Mouse (Mus musculus) forebrain, embryonic 11.5 days (tissue): ENCODE results near the gene Dyrk2. TPM values are rescaled to one million over a fixed set of nuclear protein-coding genes. Genes with fewer than 3 reads are reported as not detected.

ENCODE experiments used
- ATAC-seq: fragments of 200-750 bp; cut with Nextera tagmentation; replicated peaks from 2 replicates; pipeline ENCODE4 v1.8.0; 2017; ENCODE audit warnings: moderate TSS enrichment; ENCODE audit not compliant: low FRiP score
- DNase-seq: peaks from one replicate; pipeline ENCODE4 v3.0.0-alpha.2; 2017; ENCODE audit warnings: low spot score
- H3K27ac ChIP-seq: fragments of 300-500 bp; sonication (generic); 2 replicates; pipeline ENCODE4 v1.5.1; 2014; ENCODE audit warnings: low read depth, low read length
- H3K27me3 ChIP-seq: fragments of 300-500 bp; sonication (generic); 2 replicates; pipeline ENCODE4 v1.6.1; 2014; ENCODE audit warnings: mild to moderate bottlenecking, low read length, mixed read lengths; ENCODE audit not compliant: control insufficient read depth, insufficient read depth
- H3K36me3 ChIP-seq: fragments of 300-500 bp; sonication (generic); 2 replicates; pipeline ENCODE4 v1.6.1; 2014; ENCODE audit warnings: mild to moderate bottlenecking, low read length, moderate library complexity, mixed read lengths; ENCODE audit not compliant: control insufficient read depth, insufficient read depth
- H3K4me1 ChIP-seq: fragments of 300-500 bp; sonication (generic); replicated peaks from 2 replicates; pipeline ENCODE4 v1.6.1; 2014; ENCODE audit warnings: low read length, mixed read lengths; ENCODE audit not compliant: control insufficient read depth, insufficient read depth
- H3K4me2 ChIP-seq: fragments of 300-500 bp; sonication (generic); 2 replicates; pipeline ENCODE4 v1.6.1; 2014; ENCODE audit warnings: low read depth, mild to moderate bottlenecking, low read length, moderate library complexity, mixed read lengths; ENCODE audit not compliant: severe bottlenecking
- H3K4me3 ChIP-seq: fragments of 300-500 bp; sonication (generic); 2 replicates; pipeline ENCODE4 v1.5.1; 2014; ENCODE audit warnings: low read depth, low read length
- H3K9ac ChIP-seq: fragments of 300-500 bp; sonication (generic); 2 replicates; pipeline ENCODE4 v1.6.1; 2014; ENCODE audit warnings: low read length
- H3K9me3 ChIP-seq: fragments of 300-500 bp; sonication (generic); 2 replicates; pipeline ENCODE4 v1.6.1; 2016; ENCODE audit warnings: low read length, mixed read lengths; ENCODE audit not compliant: control insufficient read depth
- WGBS: fragments of 180-500 bp; shearing (Covaris S2); extraction: QIAGEN DNeasy Blood & Tissue Kit; methylation state at CpG from one replicate; pipeline ENCODE4 v1.1.7; 2014; 5-methylcytosine and 5-hydroxymethylcytosine counted together
- polyA plus RNA-seq: library from polyadenylated mRNA; unstranded; fragments of >200 nt; fragmentation: Nextera tagmentation; extraction: Ambion mirVana; gene quantifications from 2 replicates; pipeline ENCODE4 v1.2.1, GENCODE M21; 2014

The Dyrk2 gene
- polyA plus RNA-seq, 1 experiment from 2014 or later: 11.2 TPM

DNA sequence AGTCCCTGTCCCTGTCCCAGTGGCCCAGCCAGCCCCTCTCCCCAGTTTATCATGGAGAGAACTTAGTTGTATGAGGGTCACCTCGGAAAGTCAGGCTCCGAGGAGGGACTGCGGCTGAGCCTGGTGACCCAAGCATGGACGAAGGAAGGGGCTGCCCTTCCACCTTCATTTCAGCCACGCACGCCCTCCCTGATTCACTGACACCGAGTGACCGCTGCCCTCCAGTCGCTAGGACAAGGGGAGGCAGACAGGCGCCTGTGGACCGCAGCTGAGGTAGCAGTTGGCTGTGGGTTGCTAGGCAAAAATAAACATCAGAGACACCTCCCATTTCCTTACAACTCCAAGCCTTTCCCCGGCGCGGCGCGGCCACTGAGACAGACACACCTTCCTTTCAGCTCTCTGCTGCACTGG, 413 bp downstream of the Dyrk2 start:
- no peaks in the 10 kb centered on the region for H3K27me3 ChIP-seq
- peak overlapping the region; percentile 97 for H3K4me3 ChIP-seq
- H3K4me1 ChIP-seq: peaks cover 10% of the 10 kb centered on the region
- peak overlapping the region; percentile 90 for H3K4me2 ChIP-seq
- DNase-seq (peak; percentile 83), ATAC-seq (peak; percentile 50)
- WGBS: under 1% methylated on average over 16 of the region's 16 CpGs
- no peaks in the 10 kb centered on the region; the same call in 1 of the 2 replicates for H3K36me3 ChIP-seq
- no peaks in the 10 kb centered on the region for H3K9me3 ChIP-seq
- H3K27ac ChIP-seq: peak overlapping the region; percentile 94
- peak overlapping the region; percentile 48 for H3K9ac ChIP-seq

DNA sequence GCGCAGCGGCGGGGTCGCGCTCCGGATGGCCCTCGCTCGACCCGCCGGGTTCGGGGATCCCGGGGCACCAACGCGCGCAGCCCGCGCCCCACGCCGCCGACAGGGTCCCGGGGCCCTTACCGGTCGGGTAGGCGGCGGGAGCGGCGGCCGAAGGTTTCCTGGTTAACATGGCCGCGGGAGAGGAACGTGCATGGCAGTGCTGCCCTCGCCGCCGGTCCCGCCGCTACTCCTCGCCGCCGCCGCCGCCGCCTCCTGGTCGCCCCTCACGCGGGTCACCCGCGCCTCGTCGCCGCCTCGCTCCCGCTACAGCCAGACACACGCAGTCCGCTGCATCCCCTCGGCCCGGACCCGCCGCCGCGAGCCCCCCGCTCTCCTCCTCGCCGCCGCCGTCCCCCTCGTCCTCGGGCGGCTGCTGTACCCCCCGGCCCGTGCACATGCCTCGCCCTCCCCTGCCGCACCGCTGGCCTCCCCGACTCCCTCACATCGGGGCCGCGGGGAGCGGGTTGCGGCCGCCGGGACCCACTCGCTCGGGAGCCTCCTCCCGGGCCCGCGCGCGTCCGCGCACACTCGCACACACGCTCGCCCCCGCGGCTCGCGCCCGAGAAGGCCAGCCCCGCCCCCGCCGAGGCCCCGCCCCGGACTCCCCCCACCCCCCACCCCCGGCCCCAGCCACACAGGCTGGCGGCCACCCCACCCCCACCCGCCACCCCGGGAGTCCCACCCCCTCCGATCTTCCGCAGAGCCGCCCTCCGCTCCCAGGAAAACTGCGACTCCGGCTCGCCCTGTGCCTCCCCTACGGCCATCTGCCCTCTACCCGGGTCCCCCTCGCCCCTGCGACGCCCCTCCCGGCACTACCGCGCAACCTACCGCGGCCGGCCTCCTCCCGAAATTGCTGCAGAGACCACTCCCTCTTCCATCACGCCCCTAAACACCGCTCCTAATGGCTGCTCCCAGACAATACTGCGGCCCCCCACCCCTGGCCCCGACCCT, 1.1 kb downstream of the Dyrk2 start:
- DNase-seq: peak; percentile 95
- Histone ChIP-seq H3K36me3 (peaks cover 4% of the 10 kb centered on the region; the same call in 1 of the 2 replicates), H3K4me2 (peak overlapping the region; percentile 90), H3K9me3 (no peaks in the 10 kb centered on the region), H3K27ac (peak overlapping the region; percentile 94), H3K4me1 (peaks cover 10% of the 10 kb centered on the region), H3K27me3 (no peaks in the 10 kb centered on the region), H3K4me3 (peak overlapping the region; percentile 97), H3K9ac (peak overlapping the region; percentile 97)
- peak; percentile 87 for ATAC-seq
- under 1% methylated on average over 86 of the region's 130 CpGs for WGBS

DNA sequence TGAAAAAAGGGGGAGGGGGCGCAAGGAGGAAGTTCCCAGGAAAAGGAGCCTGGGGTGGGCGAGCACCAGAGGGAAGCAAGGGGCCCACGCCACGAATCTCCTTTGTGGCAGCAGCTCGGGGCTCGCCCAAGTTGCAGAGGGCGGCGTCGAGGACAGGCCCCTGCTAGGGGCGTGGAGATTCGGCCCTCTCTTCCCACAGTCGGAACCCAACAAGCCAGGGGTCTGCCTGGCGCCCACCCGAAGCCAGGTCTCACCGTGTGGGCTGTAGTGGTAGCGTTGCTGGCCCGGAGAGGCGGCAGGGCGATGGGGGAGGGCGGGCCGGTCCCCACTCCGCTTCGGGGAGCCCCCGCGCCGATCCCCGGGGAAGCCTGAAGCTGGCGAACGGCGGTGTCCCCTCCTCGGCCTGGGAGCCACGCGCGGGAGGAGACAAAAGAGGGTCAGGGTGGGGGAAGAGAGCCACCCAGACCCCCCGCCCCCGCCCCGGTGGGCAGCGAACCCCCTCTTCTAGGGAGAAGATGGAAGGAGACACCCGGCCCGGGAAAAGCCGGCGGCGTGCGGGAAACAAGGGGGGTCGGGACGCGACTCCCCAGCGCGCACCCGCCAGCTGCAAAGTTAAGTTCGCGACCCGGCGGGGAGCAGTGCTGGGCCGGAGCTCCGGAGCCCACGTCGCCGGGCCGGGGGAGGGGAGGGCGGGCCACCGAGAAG, 2.0 kb downstream of the Dyrk2 start:
- H3K27ac ChIP-seq: peak overlapping the region; percentile 94
- H3K4me2 ChIP-seq: peak overlapping the region; percentile 90
- DNase-seq (peak; percentile 81), ATAC-seq (peak; percentile 45)
- H3K9me3 ChIP-seq: no peaks in the 10 kb centered on the region
- H3K36me3 ChIP-seq: peaks cover 4% of the 10 kb centered on the region; the same call in 1 of the 2 replicates
- peaks cover 10% of the 10 kb centered on the region for H3K4me1 ChIP-seq
- WGBS: under 1% methylated on average over 51 of the region's 62 CpGs
- peak overlapping the region; percentile 97 for H3K9ac ChIP-seq
- peak overlapping the region; percentile 97 for H3K4me3 ChIP-seq
- no peaks in the 10 kb centered on the region for H3K27me3 ChIP-seq

DNA sequence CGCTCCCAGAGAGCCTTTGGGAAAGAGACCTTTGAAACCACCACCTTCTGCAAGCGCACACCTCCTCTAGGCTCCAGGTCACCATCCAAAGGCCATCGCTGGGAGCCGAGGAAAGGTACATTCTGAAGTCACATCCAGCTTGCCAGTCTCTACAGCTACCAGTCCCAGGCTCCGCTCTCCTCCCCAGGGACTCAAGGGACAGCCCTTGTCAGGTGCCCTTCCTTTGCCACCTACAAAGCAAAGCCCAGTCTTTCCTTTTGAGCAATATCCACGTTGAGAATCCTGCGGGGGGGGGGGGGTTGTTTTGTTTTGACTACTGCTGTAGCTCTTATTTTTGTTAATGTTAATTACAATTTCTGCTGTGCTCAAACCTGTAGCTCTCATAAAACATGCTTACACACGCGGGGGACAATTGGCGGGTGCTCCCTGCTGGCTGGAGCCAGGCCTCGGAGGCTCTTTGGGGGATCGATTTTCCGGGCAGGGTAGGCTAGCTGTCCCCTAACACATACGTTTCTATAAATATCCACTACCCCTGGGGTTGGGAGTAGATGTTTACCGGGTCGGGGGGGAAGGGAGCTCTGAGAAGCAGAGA, 2.6 kb downstream of the Dyrk2 start:
- Histone ChIP-seq H3K9ac (peak overlapping the region; percentile 97), H3K27ac (peak overlapping the region; percentile 94; the same call in 1 of the 2 replicates), H3K4me2 (peak overlapping the region; percentile 90), H3K4me3 (peak overlapping the region; percentile 97), H3K36me3 (peaks cover 4% of the 10 kb centered on the region; the same call in 1 of the 2 replicates), H3K27me3 (no peaks in the 10 kb centered on the region), H3K9me3 (no peaks in the 10 kb centered on the region), H3K4me1 (peaks cover 10% of the 10 kb centered on the region)
- DNase-seq (peak; percentile 61), ATAC-seq (peak; percentile 7)
- WGBS: 10% methylated on average over 16 of the region's 16 CpGs

DNA sequence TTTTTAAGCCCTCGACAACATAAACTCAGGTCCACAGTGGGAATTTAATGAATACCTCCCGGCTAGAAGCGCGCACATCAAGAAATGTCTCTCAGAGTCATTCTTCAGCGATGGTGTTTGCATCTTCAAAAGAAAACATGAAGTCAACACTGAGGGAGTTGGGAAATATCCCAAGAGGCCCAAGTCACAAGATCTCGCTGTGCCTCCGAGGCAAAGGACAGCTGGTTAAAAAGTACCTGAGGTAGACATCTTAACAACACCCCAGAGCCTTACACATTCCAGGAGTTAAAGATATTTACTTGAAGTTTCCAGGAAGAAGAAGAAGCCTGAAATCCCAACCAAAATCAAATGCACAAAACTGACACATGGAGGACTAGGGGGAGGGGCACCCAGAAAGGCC, 5.0 kb downstream of the Dyrk2 start:
- Histone ChIP-seq H3K4me2 (no peak overlapping the region), H3K9ac (no peak overlapping the region), H3K27ac (no peak overlapping the region), H3K36me3 (peaks cover 28% of the 10 kb centered on the region), H3K27me3 (no peaks in the 10 kb centered on the region), H3K9me3 (peaks cover 9% of the 10 kb centered on the region; the same call in 1 of the 2 replicates), H3K4me3 (no peak overlapping the region), H3K4me1 (peaks cover 4% of the 10 kb centered on the region; the same call in 1 of the 2 replicates)
- no peak for ATAC-seq
- no peak for DNase-seq
- WGBS: 94% methylated on average over 7 of the region's 7 CpGs

DNA sequence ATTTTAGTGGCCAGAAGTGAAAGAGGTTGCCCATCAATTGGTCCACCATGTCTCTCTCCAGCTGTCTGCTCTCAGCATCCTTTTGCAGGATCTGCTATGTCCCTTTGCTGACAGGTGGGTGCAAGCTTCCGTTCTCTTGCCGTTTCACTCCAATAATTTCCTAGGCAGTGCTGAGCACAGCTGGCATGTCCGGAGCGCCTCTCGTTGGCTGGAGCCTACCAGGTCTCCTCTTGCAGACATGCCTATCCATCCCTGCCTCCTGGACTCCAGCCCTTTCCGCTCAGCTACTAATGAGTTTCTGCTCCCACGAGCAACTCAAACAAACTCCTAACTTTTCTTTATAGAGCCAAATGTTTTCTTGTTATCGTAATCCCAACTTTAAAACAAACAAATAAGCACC, 6.4 kb downstream of the Dyrk2 start:
- H3K27me3 ChIP-seq: no peaks in the 10 kb centered on the region
- no peak overlapping the region for H3K9ac ChIP-seq
- WGBS: 92% methylated on average over 8 of the region's 8 CpGs
- H3K27ac ChIP-seq: no peak overlapping the region
- H3K9me3 ChIP-seq: peaks cover 11% of the 10 kb centered on the region; the same call in 1 of the 2 replicates
- peaks cover 4% of the 10 kb centered on the region; the same call in 1 of the 2 replicates for H3K4me1 ChIP-seq
- H3K4me3 ChIP-seq: no peak overlapping the region
- ATAC-seq (no peak), DNase-seq (no peak)
- peaks cover 40% of the 10 kb centered on the region for H3K36me3 ChIP-seq
- H3K4me2 ChIP-seq: no peak overlapping the region

DNA sequence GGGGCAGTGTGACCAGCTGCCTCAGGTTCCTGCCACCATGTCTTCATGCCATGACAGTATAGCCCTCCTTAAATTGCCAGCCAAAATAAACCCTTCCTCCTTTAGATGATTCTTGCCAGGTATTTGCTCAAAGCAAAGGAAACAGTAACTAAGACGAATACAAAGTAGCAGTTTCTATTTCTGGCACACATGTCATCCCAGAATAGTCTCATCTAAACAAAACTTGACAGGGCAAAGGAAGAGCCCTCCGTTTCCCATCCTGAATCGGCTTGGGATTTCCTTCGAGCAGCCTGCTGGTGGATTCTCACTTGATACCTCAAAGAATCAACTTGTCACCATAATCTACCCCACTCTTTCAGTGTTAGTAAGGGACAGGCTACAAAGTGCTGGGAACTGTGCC, 7.8 kb downstream of the Dyrk2 start:
- DNase-seq (no peak), ATAC-seq (no peak)
- no peak overlapping the region for H3K4me2 ChIP-seq
- WGBS: 90% methylated on average over 4 of the region's 4 CpGs
- H3K27ac ChIP-seq: no peak overlapping the region
- H3K4me3 ChIP-seq: no peak overlapping the region
- peaks cover 11% of the 10 kb centered on the region; the same call in 1 of the 2 replicates for H3K9me3 ChIP-seq
- H3K4me1 ChIP-seq: peaks cover 4% of the 10 kb centered on the region; the same call in 1 of the 2 replicates
- no peak overlapping the region for H3K9ac ChIP-seq
- peaks cover 44% of the 10 kb centered on the region for H3K36me3 ChIP-seq
- H3K27me3 ChIP-seq: no peaks in the 10 kb centered on the region
